Mouse (Mus musculus): Measurements from ENCODE around the gene 4930568D16Rik.

DNA sequence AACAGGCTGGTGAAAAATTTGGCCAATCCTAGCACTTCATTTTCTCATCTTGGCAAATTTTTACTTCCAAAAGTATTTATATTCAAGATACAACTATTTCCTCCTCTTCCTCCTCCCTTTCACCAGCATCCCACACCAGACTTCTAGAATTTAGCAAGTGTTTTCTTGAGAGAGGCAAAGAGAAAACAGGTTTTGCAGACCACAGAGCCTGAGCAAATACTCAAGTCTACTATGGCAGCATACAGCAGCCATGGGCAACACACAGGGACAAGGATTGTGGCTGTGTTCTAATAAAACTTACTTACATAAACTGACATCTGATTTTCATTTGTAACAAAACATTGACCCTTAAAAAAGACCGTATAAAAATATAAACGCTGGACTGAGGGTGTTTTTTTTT is 36.3 kb downstream of the 4930568D16Rik start:
- TF ChIP-seq CTCF (conservative IDR thresholded peaks at IDR 0.05 in 1 of 2, IDR thresholded peaks at IDR 0.05 in 1 of 2; ENCODE audit: low read depth in 2 of 2, low read length in 2 of 2) (no peak), POLR2AphosphoS2 (IDR thresholded peaks at IDR 0.05; ENCODE audit: low read depth, low read length) (no peak), JUND (conservative IDR thresholded peaks at IDR 0.05; ENCODE audit: low read depth, low read length) (no peak), ZKSCAN1 (IDR thresholded peaks at IDR 0.05; ENCODE audit: borderline replicate concordance, low read depth, low read length) (no peak), HCFC1 (IDR thresholded peaks at IDR 0.05; ENCODE audit: low read depth, low read length) (no peak), POLR2A (IDR thresholded peaks at IDR 0.05; ENCODE audit: low read depth, low read length) (no peak), ZMIZ1 (IDR thresholded peaks at IDR 0.05; ENCODE audit: low read depth, low read length) (no peak)

Data from CH12.LX (cell line).